Mouse (Mus musculus): ENCODE results near the gene Ets1. TPM values are rescaled to one million over a fixed set of nuclear protein-coding genes. Genes with fewer than 3 reads are reported as not detected.

The Ets1 gene
- polyA plus RNA-seq, 1 experiment from 2014 or later, result 36.6 TPM

- Histone ChIP-seq H3K27me3 (replicated peaks) (no peaks in the 10 kb centered on the region), H3K4me3 (no peak overlapping the region), H3K27ac (no peak overlapping the region), H3K9me3 (no peaks in the 10 kb centered on the region), H3K36me3 (no peaks in the 10 kb centered on the region), H3K4me1 (no peaks in the 10 kb centered on the region), H3K9ac (no peak overlapping the region), H3K4me2 (replicated peaks) (no peak overlapping the region)
- no peak for ATAC-seq (ENCODE audit: low FRiP score, low read depth)
- WGBS, result 85% methylated on average over 1 of the region's 1 CpGs
Observed at GRCm38 (mm10) chr9:32654305-32654704, 18.3 kb downstream of the Ets1 start.

DNA sequence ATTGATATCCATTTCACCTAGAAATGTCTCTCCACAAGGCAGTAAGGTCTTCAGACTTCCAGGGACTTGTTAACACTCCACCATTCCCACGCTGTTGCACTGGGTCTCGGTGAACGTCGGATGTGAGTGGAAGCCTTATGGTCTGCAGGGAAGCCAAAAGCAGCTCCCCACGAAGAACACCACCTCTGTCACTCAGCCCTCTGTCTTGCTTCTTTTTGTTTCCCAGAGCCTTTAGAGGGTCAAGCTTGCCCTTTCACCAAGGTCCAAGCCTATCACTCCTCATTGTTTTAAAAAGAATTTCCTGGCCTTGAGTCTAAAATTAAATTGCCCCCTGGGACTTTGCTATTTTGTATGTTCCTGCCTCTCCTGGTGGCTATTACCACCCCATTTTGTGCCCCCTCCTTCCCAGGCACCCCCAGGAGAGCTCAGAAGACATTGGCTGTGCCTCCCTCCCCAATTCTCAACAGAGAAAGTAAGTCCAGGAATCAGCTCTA, 20.4 kb downstream of the Ets1 start:
- H3K27ac ChIP-seq, result no peak overlapping the region
- no peaks in the 10 kb centered on the region for H3K27me3 ChIP-seq (replicated peaks)
- no peak overlapping the region for H3K9ac ChIP-seq
- H3K4me1 ChIP-seq, result no peaks in the 10 kb centered on the region
- no peak overlapping the region for H3K4me2 ChIP-seq (replicated peaks)
- H3K4me3 ChIP-seq, result no peak overlapping the region
- no peaks in the 10 kb centered on the region for H3K36me3 ChIP-seq
- WGBS, result 78% methylated on average over 5 of the region's 5 CpGs
- no peak for ATAC-seq (ENCODE audit: low FRiP score, low read depth)
- H3K9me3 ChIP-seq, result no peaks in the 10 kb centered on the region

DNA sequence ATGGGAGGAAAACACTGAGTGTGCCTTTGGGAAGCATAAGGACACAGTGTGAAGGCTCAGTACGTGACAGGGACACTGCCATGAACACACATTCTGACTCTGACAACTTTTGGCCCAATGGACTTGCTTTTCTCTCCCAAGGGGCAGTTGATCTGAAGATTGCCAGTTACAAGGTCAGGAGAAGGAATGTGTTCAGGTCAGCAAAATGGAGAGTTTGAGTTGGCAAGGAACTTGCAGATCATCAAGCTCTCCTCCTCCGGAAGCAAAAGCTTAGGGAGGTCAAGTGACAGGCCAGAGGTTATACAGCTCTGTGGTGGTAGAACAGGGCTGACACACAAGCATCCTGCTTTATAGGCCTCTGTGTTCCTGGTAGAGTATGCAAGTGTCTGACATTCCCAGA, 21.1 kb downstream of the Ets1 start:
- no peak overlapping the region for H3K27ac ChIP-seq
- H3K4me1 ChIP-seq, result no peaks in the 10 kb centered on the region
- WGBS, result 78% methylated on average over 2 of the region's 2 CpGs
- no peaks in the 10 kb centered on the region for H3K27me3 ChIP-seq (replicated peaks)
- H3K4me3 ChIP-seq, result no peak overlapping the region
- no peak for ATAC-seq (ENCODE audit: low FRiP score, low read depth)
- no peak overlapping the region for H3K9ac ChIP-seq
- H3K4me2 ChIP-seq (replicated peaks), result no peak overlapping the region
- H3K36me3 ChIP-seq, result no peaks in the 10 kb centered on the region
- no peaks in the 10 kb centered on the region for H3K9me3 ChIP-seq

DNA sequence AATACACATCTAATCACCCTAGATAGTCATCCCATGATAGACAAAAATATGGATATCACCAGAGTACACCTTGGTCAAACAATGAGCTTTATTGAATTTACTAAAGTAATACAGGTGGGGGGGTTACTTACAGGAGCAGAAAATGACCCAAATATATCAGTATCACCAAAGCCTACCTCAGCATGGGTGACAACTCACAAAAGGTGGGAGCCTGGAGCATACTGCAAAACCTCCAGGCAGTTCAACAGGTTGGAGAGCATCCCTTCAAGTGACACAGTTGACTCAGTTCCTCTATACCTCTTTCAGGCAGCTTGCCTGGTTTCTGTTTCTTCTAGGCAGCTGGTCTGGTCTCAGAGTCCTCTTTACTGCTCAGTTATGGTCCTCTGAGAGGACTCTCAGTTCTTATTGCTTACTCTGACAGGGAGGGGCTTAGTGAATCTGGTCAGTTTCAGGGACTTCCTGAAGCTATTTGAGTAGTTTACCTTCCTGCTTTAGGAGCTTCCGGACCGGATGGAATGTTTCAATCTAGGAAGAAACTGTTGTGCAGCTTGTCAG, 24.5 kb downstream of the Ets1 start:
- Histone ChIP-seq H3K36me3 (no peaks in the 10 kb centered on the region), H3K9ac (no peak overlapping the region), H3K4me2 (replicated peaks) (no peak overlapping the region), H3K9me3 (no peaks in the 10 kb centered on the region), H3K4me3 (no peak overlapping the region), H3K27me3 (replicated peaks) (0 out of 2 replicates have a peak, but pooled peaks cover 6% of the 10 kb centered on the region), H3K4me1 (no peaks in the 10 kb centered on the region), H3K27ac (no peak overlapping the region)
- WGBS, result 92% methylated on average over 2 of the region's 2 CpGs
- ATAC-seq (ENCODE audit: low FRiP score, low read depth), result no peak

GRCm38 (mm10) chr9:32661071-32661470, 25.1 kb downstream of the Ets1 start:
- H3K9ac ChIP-seq, result no peak overlapping the region
- no peaks in the 10 kb centered on the region for H3K9me3 ChIP-seq
- H3K27ac ChIP-seq, result no peak overlapping the region
- H3K4me3 ChIP-seq, result no peak overlapping the region
- 0 out of 2 replicates have a peak, but pooled peaks cover 6% of the 10 kb centered on the region for H3K27me3 ChIP-seq (replicated peaks)
- H3K4me2 ChIP-seq (replicated peaks), result no peak overlapping the region
- H3K4me1 ChIP-seq, result no peaks in the 10 kb centered on the region
- no peaks in the 10 kb centered on the region for H3K36me3 ChIP-seq
- 86% methylated on average over 8 of the region's 8 CpGs for WGBS
- ATAC-seq (ENCODE audit: low FRiP score, low read depth), result no peak

GRCm38 (mm10) chr9:32661561-32661960, 25.5 kb downstream of the Ets1 start:
- Histone ChIP-seq H3K27ac (no peak overlapping the region), H3K9ac (no peak overlapping the region), H3K4me2 (replicated peaks) (no peak overlapping the region), H3K27me3 (replicated peaks) (0 out of 2 replicates have a peak, but pooled peaks cover 6% of the 10 kb centered on the region), H3K9me3 (no peaks in the 10 kb centered on the region), H3K4me3 (no peak overlapping the region), H3K36me3 (no peaks in the 10 kb centered on the region), H3K4me1 (no peaks in the 10 kb centered on the region)
- no peak for ATAC-seq (ENCODE audit: low FRiP score, low read depth)
- 94% methylated on average over 4 of the region's 4 CpGs for WGBS

DNA sequence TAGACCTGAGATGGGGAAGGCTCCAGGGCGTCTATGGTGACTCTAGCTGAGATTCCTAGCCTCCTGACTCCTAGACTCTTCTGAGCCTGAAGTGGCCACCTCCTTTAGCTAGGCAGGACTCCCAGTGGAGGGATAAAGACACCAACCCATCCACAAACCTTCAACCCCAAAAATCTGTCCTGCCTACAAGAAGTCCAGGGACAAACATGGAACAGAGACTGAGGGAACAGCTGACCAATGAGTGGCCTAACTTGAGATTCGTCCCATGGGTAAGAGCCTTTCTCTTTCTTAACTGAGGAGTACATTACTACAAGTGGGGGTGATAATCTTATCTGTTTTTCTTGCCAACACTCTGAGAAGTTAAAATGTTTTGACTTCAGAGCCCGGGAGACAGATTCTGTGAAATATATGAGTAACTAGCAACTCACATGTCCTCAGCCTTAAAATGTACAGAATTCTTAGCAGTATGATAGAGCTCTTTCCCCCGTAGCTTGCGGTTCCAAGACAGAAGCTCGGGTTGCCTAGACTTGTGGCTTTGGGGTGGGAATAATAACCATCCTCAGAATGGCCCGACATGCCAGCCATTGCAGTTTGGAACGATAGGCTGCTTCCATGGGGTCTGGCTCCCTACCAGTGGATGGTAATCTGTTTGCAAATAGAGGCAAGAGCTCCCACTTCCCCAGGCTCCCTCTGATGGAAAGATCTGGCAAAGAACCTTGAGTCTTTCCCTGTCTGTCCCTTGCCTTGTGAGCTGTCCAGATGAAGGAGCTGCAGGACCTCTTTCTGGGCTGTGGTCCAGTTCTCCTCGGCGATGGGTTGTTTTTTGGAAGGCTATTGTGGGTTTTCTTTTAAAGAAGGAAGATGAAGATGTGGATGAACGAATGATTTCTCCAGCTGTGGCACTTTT, 30.8 kb downstream of the Ets1 start:
- H3K4me1 ChIP-seq, result peaks cover 17% of the 10 kb centered on the region
- H3K4me2 ChIP-seq (replicated peaks), result no peak overlapping the region
- no peak overlapping the region for H3K27ac ChIP-seq
- no peak for ATAC-seq (ENCODE audit: low FRiP score, low read depth)
- no peaks in the 10 kb centered on the region for H3K9me3 ChIP-seq
- peaks cover 27% of the 10 kb centered on the region for H3K27me3 ChIP-seq (replicated peaks)
- H3K36me3 ChIP-seq, result no peaks in the 10 kb centered on the region
- no peak overlapping the region for H3K9ac ChIP-seq
- H3K4me3 ChIP-seq, result no peak overlapping the region
- 79% methylated on average over 11 of the region's 11 CpGs for WGBS

DNA sequence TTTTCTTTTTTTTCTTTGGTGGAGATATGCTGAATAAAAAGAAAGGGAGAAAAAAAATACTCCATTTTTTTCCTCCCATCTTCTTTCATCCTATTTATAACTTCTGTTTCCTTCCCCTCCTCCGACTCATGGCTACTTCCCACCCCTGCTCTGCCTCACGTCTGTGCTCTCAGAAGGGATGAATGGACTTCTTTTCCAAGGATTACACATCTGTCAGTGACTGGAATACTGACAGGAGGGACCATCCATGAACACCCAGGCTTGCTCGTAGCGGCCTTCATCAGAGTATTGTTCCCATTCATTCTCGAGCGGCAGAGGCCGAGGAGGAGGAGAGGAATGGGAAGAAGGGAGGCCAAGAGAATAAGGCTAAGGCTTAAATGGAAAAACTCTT, 31.5 kb downstream of the Ets1 start:
- H3K9me3 ChIP-seq, result no peaks in the 10 kb centered on the region
- ATAC-seq (ENCODE audit: low FRiP score, low read depth), result no peak
- H3K4me2 ChIP-seq (replicated peaks), result no peak overlapping the region
- no peak overlapping the region for H3K4me3 ChIP-seq
- no peaks in the 10 kb centered on the region for H3K36me3 ChIP-seq
- 35% methylated on average over 7 of the region's 7 CpGs for WGBS
- H3K27me3 ChIP-seq (replicated peaks), result peaks cover 33% of the 10 kb centered on the region
- H3K4me1 ChIP-seq, result peaks cover 24% of the 10 kb centered on the region
- H3K27ac ChIP-seq, result no peak overlapping the region
- no peak overlapping the region for H3K9ac ChIP-seq

GRCm38 (mm10) chr9:32668075-32668673, 32.2 kb downstream of the Ets1 start:
- Histone ChIP-seq H3K27ac (no peak overlapping the region), H3K9ac (no peak overlapping the region), H3K9me3 (no peaks in the 10 kb centered on the region), H3K27me3 (replicated peaks) (peaks cover 39% of the 10 kb centered on the region), H3K36me3 (no peaks in the 10 kb centered on the region), H3K4me2 (replicated peaks) (peak overlapping the region; percentile 22; the same call in 1 of the 2 replicates), H3K4me1 (peaks cover 31% of the 10 kb centered on the region), H3K4me3 (no peak overlapping the region)
- ATAC-seq (ENCODE audit: low FRiP score, low read depth), result 0 out of 2 replicates have a peak, but pooled peaks have one; percentile 18
- 59% methylated on average over 9 of the region's 9 CpGs for WGBS

- no peak overlapping the region for H3K4me2 ChIP-seq (replicated peaks)
- H3K4me3 ChIP-seq, result no peak overlapping the region
- H3K9ac ChIP-seq, result no peak overlapping the region
- WGBS, result 80% methylated on average over 2 of the region's 2 CpGs
- no peaks in the 10 kb centered on the region for H3K36me3 ChIP-seq
- H3K4me1 ChIP-seq, result peaks cover 31% of the 10 kb centered on the region
- peaks cover 48% of the 10 kb centered on the region for H3K27me3 ChIP-seq (replicated peaks)
- H3K9me3 ChIP-seq, result no peaks in the 10 kb centered on the region
- H3K27ac ChIP-seq, result no peak overlapping the region
- ATAC-seq (ENCODE audit: low FRiP score, low read depth), result no peak
Observed at GRCm38 (mm10) chr9:32669397-32669796, 33.4 kb downstream of the Ets1 start.

DNA sequence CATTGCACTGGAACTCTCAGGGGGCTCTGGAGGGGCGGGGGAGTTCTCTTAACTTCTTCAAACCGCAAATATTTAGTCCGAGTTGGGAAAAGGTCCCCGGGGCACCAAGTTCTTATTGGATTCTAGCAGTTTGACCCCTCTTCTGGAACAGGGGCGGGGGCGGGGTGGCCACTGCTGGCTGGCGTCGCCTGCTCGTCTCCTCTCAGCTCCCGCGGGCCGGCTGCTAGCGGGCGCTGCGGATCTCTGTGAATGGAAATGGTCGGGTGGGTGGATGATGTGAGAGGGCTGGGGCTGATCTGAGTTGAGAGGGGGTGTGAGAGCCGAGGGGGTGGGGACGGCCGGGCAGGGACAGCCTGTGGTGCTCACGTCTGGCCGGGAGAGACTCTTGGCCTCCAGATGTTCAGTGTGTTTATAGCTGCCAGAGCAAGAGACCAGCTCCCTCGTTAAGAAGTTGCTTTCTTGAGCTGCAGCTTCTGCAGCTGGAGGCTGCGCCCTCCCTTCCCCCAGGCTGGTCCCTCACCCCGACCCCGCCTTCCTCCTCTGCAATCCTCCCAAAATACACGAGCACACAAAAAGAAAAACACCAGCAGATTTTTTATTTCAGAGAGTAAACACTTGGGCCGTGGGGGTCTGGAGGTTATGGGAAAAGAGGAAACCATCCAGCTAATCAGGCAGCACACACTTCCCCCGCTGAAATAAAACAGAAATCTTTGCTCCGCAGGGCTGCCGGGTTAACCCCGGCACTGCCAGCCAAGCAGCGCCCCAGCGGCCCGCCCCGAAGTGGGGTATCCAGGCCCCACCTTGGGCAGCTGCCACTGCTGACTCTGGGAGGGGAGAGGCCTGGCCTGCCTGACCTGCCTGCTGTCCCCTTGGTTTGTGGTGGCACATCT, 36.2 kb downstream of the Ets1 start:
- peaks cover 60% of the 10 kb centered on the region for H3K27me3 ChIP-seq (replicated peaks)
- peak overlapping the region; percentile 35; the same call in 1 of the 2 replicates for H3K9ac ChIP-seq
- under 1% methylated on average over 35 of the region's 35 CpGs for WGBS
- no peaks in the 10 kb centered on the region for H3K9me3 ChIP-seq
- 0 out of 2 replicates have a peak overlapping the region, but pooled peaks have one; percentile 43 for H3K27ac ChIP-seq
- peaks cover 47% of the 10 kb centered on the region for H3K4me1 ChIP-seq
- no peaks in the 10 kb centered on the region for H3K36me3 ChIP-seq
- peak overlapping the region; percentile 73 for H3K4me2 ChIP-seq (replicated peaks)
- peak overlapping the region; percentile 29 for H3K4me3 ChIP-seq
- peak; percentile 70 for ATAC-seq (ENCODE audit: low FRiP score, low read depth)

Data from neural tube, embryonic 12.5 days (tissue).